ENCODE assay signal across 18 mouse cellular contexts in the genomic region with DNA sequence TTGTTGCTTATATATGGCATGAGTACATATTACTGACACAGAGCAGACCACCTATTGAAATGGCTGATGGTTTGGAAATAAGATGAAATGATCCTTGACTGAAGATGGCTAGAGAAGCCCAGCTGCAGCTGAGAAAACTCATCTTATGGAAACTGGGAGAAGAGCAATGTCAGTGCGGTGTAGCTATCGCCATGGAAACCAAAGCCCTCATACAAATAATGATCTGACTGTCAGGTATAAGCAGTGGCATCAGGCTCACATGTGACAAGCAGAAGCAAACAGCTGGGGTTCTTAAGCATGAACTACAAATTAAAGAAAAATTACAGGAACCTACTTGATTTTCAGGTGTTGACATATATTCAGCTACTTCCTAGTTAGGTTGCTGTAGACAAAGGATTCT.
DNase-seq lines count a peak whose midpoint lies in the region; ATAC-seq lines count a peak whose summit lies in the region.
"Had no signal": no experiment of that assay in that cellular context is flagged by ENCODE, and none has a peak within 500 bp of the region (broad histone marks: within the 10 kb centered on the region; RNA-seq: fewer than 3 reads in every experiment).

No protein-coding gene starts in this region.

- H3K9me3 ChIP-seq in forebrain, embryonic 13.5 days (replicated peaks), result no peaks in the 10 kb centered on the region
- H3K9me3 ChIP-seq in forebrain, embryonic 15.5 days, result no peaks in the 10 kb centered on the region
- H3K9me3 ChIP-seq in hindbrain, embryonic 14.5 days (ENCODE audit: control insufficient read depth, low read length), result no peaks in the 10 kb centered on the region
- no peaks in the 10 kb centered on the region for H3K9me3 ChIP-seq in midbrain, embryonic 16.5 days (replicated peaks; ENCODE audit: control insufficient read depth, low read length, poor library complexity, severe bottlenecking)
- H3K9me3 ChIP-seq: embryonic facial prominence, embryonic 15.5 days; limb, embryonic 15.5 days; neural tube, embryonic 13.5 days had no signal

- no peak overlapping the region for H3K4me3 ChIP-seq in forebrain, embryonic 13.5 days
- no peak overlapping the region for H3K4me3 ChIP-seq in forebrain, embryonic 15.5 days
- H3K4me3 ChIP-seq in hindbrain, embryonic 14.5 days (replicated peaks; ENCODE audit: low read length), result no peak overlapping the region
- no peak overlapping the region for H3K4me3 ChIP-seq in midbrain, embryonic 16.5 days (ENCODE audit: low read depth, low read length)
- H3K4me3 ChIP-seq: embryonic facial prominence, embryonic 15.5 days; limb, embryonic 15.5 days; neural tube, embryonic 13.5 days had no signal

- H3K4me2 ChIP-seq in forebrain, embryonic 13.5 days, result no peak overlapping the region
- H3K4me2 ChIP-seq in forebrain, embryonic 15.5 days (replicated peaks), result no peak overlapping the region
- H3K4me2 ChIP-seq in hindbrain, embryonic 14.5 days (replicated peaks), result no peak overlapping the region
- no peak overlapping the region for H3K4me2 ChIP-seq in midbrain, embryonic 16.5 days (ENCODE audit: low read length)
- H3K4me2 ChIP-seq: embryonic facial prominence, embryonic 15.5 days; limb, embryonic 15.5 days; neural tube, embryonic 13.5 days had no signal

- 75% methylated on average over 2 of the region's 2 CpGs for WGBS in forebrain, embryonic 13.5 days
- 66% methylated on average over 2 of the region's 2 CpGs for whole genome bisulfite sequencing in forebrain, embryonic 15.5 days
- 50% methylated on average over 2 of the region's 2 CpGs for WGBS in hindbrain, embryonic 14.5 days
- WGBS in midbrain, embryonic 16.5 days, result 53% methylated on average over 2 of the region's 2 CpGs

- peak; percentile 12 for DNase-seq in brain, embryonic 18.5 days (ENCODE audit: low read depth, low spot score)
- DNase-seq in hindbrain, embryonic 14.5 days (ENCODE audit: low spot score), result peak; percentile 31
- DNase-seq in frontal cortex, postnatal 10 days (ENCODE audit: low spot score in 2 of 2), result no peak
- no peak for DNase-seq in lung, postnatal 4 days
- no peak for DNase-seq in cerebellum, adult 18-20 months
- DNase-seq: adrenal gland, adult 8-10 months; cerebellum, adult 8-10 months; gastrocnemius, postnatal 25 days; heart, postnatal 10 days; kidney, adult 8-10 months; kidney, postnatal 36 days; lung, postnatal 14 days had no signal

- ATAC-seq in forebrain, embryonic 13.5 days, result peak; percentile 69; the same call in 1 of the 2 replicates
- no peak; the same call in 1 of the 2 replicates for ATAC-seq in forebrain, embryonic 15.5 days (replicated peaks)
- ATAC-seq in hindbrain, embryonic 14.5 days (ENCODE audit: low FRiP score), result peak; percentile 70; the same call in 1 of the 2 replicates
- ATAC-seq in midbrain, embryonic 16.5 days, result peak; percentile 93

- H3K36me3 ChIP-seq in forebrain, embryonic 13.5 days (ENCODE audit: poor library complexity, severe bottlenecking), result no peaks in the 10 kb centered on the region
- no peaks in the 10 kb centered on the region for H3K36me3 ChIP-seq in forebrain, embryonic 15.5 days
- no peaks in the 10 kb centered on the region for H3K36me3 ChIP-seq in hindbrain, embryonic 14.5 days (replicated peaks; ENCODE audit: control insufficient read depth, insufficient read depth)
- H3K36me3 ChIP-seq in midbrain, embryonic 16.5 days (ENCODE audit: control insufficient read depth, insufficient read depth, low read length), result no peaks in the 10 kb centered on the region
- H3K36me3 ChIP-seq: embryonic facial prominence, embryonic 15.5 days; limb, embryonic 15.5 days; neural tube, embryonic 13.5 days had no signal

- H3K27me3 ChIP-seq in forebrain, embryonic 13.5 days, result no peaks in the 10 kb centered on the region
- no peaks in the 10 kb centered on the region for H3K27me3 ChIP-seq in forebrain, embryonic 15.5 days
- H3K27me3 ChIP-seq in hindbrain, embryonic 14.5 days (ENCODE audit: control insufficient read depth, insufficient read depth, low read length), result no peaks in the 10 kb centered on the region
- no peaks in the 10 kb centered on the region for H3K27me3 ChIP-seq in midbrain, embryonic 16.5 days (ENCODE audit: control insufficient read depth, insufficient read depth, low read depth, low read length)
- H3K27me3 ChIP-seq: embryonic facial prominence, embryonic 15.5 days; limb, embryonic 15.5 days; neural tube, embryonic 13.5 days had no signal

- no peaks in the 10 kb centered on the region for H3K4me1 ChIP-seq in forebrain, embryonic 13.5 days
- no peaks in the 10 kb centered on the region for H3K4me1 ChIP-seq in forebrain, embryonic 15.5 days
- 0 out of 2 replicates have a peak, but pooled peaks cover 4% of the 10 kb centered on the region for H3K4me1 ChIP-seq in hindbrain, embryonic 14.5 days (replicated peaks; ENCODE audit: control insufficient read depth, insufficient read depth, low read length)
- 0 out of 2 replicates have a peak, but pooled peaks cover 3% of the 10 kb centered on the region for H3K4me1 ChIP-seq in midbrain, embryonic 16.5 days (ENCODE audit: control insufficient read depth, insufficient read depth, low read length)
- H3K4me1 ChIP-seq: embryonic facial prominence, embryonic 15.5 days; limb, embryonic 15.5 days; neural tube, embryonic 13.5 days had no signal

- H3K27ac ChIP-seq in forebrain, embryonic 13.5 days, result no peak overlapping the region
- no peak overlapping the region for H3K27ac ChIP-seq in forebrain, embryonic 15.5 days (replicated peaks)
- no peak overlapping the region for H3K27ac ChIP-seq in hindbrain, embryonic 14.5 days
- peak overlapping the region; percentile 52 for H3K27ac ChIP-seq in midbrain, embryonic 16.5 days (ENCODE audit: low read length)
- H3K27ac ChIP-seq: embryonic facial prominence, embryonic 15.5 days; limb, embryonic 15.5 days; neural tube, embryonic 13.5 days had no signal

- H3K9ac ChIP-seq in forebrain, embryonic 13.5 days, result no peak overlapping the region
- H3K9ac ChIP-seq in forebrain, embryonic 15.5 days (replicated peaks), result no peak overlapping the region
- no peak overlapping the region for H3K9ac ChIP-seq in hindbrain, embryonic 14.5 days
- H3K9ac ChIP-seq in midbrain, embryonic 16.5 days (ENCODE audit: low read depth, low read length), result no peak overlapping the region
- H3K9ac ChIP-seq: embryonic facial prominence, embryonic 15.5 days; limb, embryonic 15.5 days; neural tube, embryonic 13.5 days had no signal

Comparison
In these comparisons a context has a peak if more than half of its experiments do, and no peak if none do; other contexts are left out.
1. DNase-seq: peak in brain, embryonic 18.5 days (single experiment) and hindbrain, embryonic 14.5 days (single experiment); none in frontal cortex, postnatal 10 days (0 of 2), lung, postnatal 4 days (0 of 2) and cerebellum, adult 18-20 months (0 of 2).